Mouse (Mus musculus): ENCODE results near the gene Efcab12. TPM values are rescaled to one million over a fixed set of nuclear protein-coding genes. Genes with fewer than 3 reads are reported as not detected.
A peak's percentile ranks its signal among the peaks of the same experiment; 100 is the strongest.
"Not testable (repeated sequence)": the region's sequence is repeated elsewhere in the genome, so short reads cannot be mapped to it uniquely, and the experiment has no call there.

Gene Efcab12
- polyA plus RNA-seq (2014; fragmentation: Nextera tagmentation; extraction: Ambion mirVana), result 0.50 and 0.63 TPM in 2 replicates

- 2% methylated on average over 19 of the region's 19 CpGs for WGBS (ENCODE audit: insufficient replicate concordance)
- Histone ChIP-seq H3K27ac (ENCODE audit: low read depth, low read length) (no peak within 1 kb of the TSS), H3K4me1 (ENCODE audit: control insufficient read depth, insufficient read depth, low read length) (no peaks in the 10 kb centered on the region; the same call in 1 of the 2 replicates), H3K4me3 (ENCODE audit: low read depth, low read length) (peak within 1 kb of the TSS; percentile 45), H3K9me3 (replicated peaks; ENCODE audit: control insufficient read depth, low read length) (no peaks in the 10 kb centered on the region), H3K27me3 (ENCODE audit: control insufficient read depth, insufficient read depth, low read length) (no peaks in the 10 kb centered on the region), H3K36me3 (ENCODE audit: control insufficient read depth, insufficient read depth, low read length) (peaks cover 2% of the 10 kb centered on the region; the same call in 1 of the 2 replicates), H3K4me2 (peak within 1 kb of the TSS; percentile 91), H3K9ac (ENCODE audit: low read depth, low read length) (peak within 1 kb of the TSS; percentile 39)
- ATAC-seq (replicated peaks; ENCODE audit: insufficient number of reproducible peaks, low FRiP score, low TSS enrichment), result peak; percentile 78
Observed at GRCm38 (mm10) chr6:115838161-115838597, at the start of gene Efcab12. Gene Efcab12, minus strand, starts transcription at chr6:115838412.

GRCm38 (mm10) chr6:115886894-115887293 lies 48.7 kb upstream of the Efcab12 start:
- no peak overlapping the region for H3K4me2 ChIP-seq
- no peak overlapping the region for H3K9ac ChIP-seq (ENCODE audit: low read depth, low read length)
- 57% methylated on average over 4 of the region's 4 CpGs for WGBS (ENCODE audit: insufficient replicate concordance)
- no peak overlapping the region for H3K4me3 ChIP-seq (ENCODE audit: low read depth, low read length)
- no peak for ATAC-seq (replicated peaks; ENCODE audit: insufficient number of reproducible peaks, low FRiP score, low TSS enrichment)
- H3K4me1 ChIP-seq (ENCODE audit: control insufficient read depth, insufficient read depth, low read length), result peaks cover 13% of the 10 kb centered on the region
- H3K27me3 ChIP-seq (ENCODE audit: control insufficient read depth, insufficient read depth, low read length), result no peaks in the 10 kb centered on the region
- peaks cover 17% of the 10 kb centered on the region for H3K36me3 ChIP-seq (ENCODE audit: control insufficient read depth, insufficient read depth, low read length)
- H3K27ac ChIP-seq (ENCODE audit: low read depth, low read length), result no peak overlapping the region
- no peaks in the 10 kb centered on the region; the same call in 1 of the 2 replicates for H3K9me3 ChIP-seq (replicated peaks; ENCODE audit: control insufficient read depth, low read length)

DNA sequence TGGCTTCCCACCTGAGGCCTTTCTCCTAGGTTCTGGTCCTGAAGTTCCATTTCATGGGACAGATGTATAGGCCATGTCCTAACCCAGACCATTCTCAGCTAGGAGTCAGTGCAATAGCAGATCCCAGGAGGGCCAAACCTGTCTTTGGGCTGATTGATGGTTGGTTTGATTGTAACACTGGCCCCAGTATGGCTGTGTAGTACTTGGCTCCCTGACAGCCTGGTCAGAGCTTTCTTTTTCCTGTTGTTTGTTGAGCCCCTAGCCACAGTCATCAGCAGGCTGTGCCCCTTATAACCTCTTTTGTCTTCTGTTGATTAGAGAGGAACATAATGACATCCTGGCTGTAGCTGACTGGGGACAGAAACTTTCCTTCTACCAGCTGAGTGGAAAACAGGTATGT lies 45.8 kb upstream of the Efcab12 start:
- no peaks in the 10 kb centered on the region for H3K27me3 ChIP-seq (ENCODE audit: control insufficient read depth, insufficient read depth, low read length)

GRCm38 (mm10) chr6:115880751-115881150 lies 42.5 kb upstream of the Efcab12 start:
- peaks cover 4% of the 10 kb centered on the region for H3K4me1 ChIP-seq (ENCODE audit: control insufficient read depth, insufficient read depth, low read length)
- 59% methylated on average over 8 of the region's 8 CpGs for WGBS (ENCODE audit: insufficient replicate concordance)
- peak; percentile 62; the same call in 1 of the 2 replicates for ATAC-seq (replicated peaks; ENCODE audit: insufficient number of reproducible peaks, low FRiP score, low TSS enrichment)
- H3K9ac ChIP-seq (ENCODE audit: low read depth, low read length), result no peak overlapping the region
- H3K4me3 ChIP-seq (ENCODE audit: low read depth, low read length), result no peak overlapping the region
- H3K27ac ChIP-seq (ENCODE audit: low read depth, low read length), result peak overlapping the region; percentile 51
- H3K9me3 ChIP-seq (replicated peaks; ENCODE audit: control insufficient read depth, low read length), result no peaks in the 10 kb centered on the region
- no peaks in the 10 kb centered on the region; the same call in 1 of the 2 replicates for H3K36me3 ChIP-seq (ENCODE audit: control insufficient read depth, insufficient read depth, low read length)
- no peaks in the 10 kb centered on the region for H3K27me3 ChIP-seq (ENCODE audit: control insufficient read depth, insufficient read depth, low read length)
- H3K4me2 ChIP-seq, result no peak overlapping the region

More for the DNA sequence above, 45.8 kb upstream of the Efcab12 start:
- H3K27ac ChIP-seq (ENCODE audit: low read depth, low read length), result peak overlapping the region; percentile 57; the same call in 1 of the 2 replicates
- peaks cover 17% of the 10 kb centered on the region for H3K36me3 ChIP-seq (ENCODE audit: control insufficient read depth, insufficient read depth, low read length)
- no peak overlapping the region for H3K9ac ChIP-seq (ENCODE audit: low read depth, low read length)
- no peaks in the 10 kb centered on the region; the same call in 1 of the 2 replicates for H3K9me3 ChIP-seq (replicated peaks; ENCODE audit: control insufficient read depth, low read length)
- no peaks in the 10 kb centered on the region; the same call in none of the 2 replicates for H3K4me1 ChIP-seq (ENCODE audit: control insufficient read depth, insufficient read depth, low read length)
- H3K4me3 ChIP-seq (ENCODE audit: low read depth, low read length), result no peak overlapping the region
- no peak for ATAC-seq (replicated peaks; ENCODE audit: insufficient number of reproducible peaks, low FRiP score, low TSS enrichment)
- no peak overlapping the region for H3K4me2 ChIP-seq

GRCm38 (mm10) chr6:115879736-115880135 lies 41.5 kb upstream of the Efcab12 start:
- peak overlapping the region; percentile 51 for H3K27ac ChIP-seq (ENCODE audit: low read depth, low read length)
- H3K9me3 ChIP-seq (replicated peaks; ENCODE audit: control insufficient read depth, low read length), result no peaks in the 10 kb centered on the region
- H3K27me3 ChIP-seq (ENCODE audit: control insufficient read depth, insufficient read depth, low read length), result no peaks in the 10 kb centered on the region
- no peak overlapping the region for H3K4me2 ChIP-seq
- no peak for ATAC-seq (replicated peaks; ENCODE audit: insufficient number of reproducible peaks, low FRiP score, low TSS enrichment)
- peaks cover 4% of the 10 kb centered on the region for H3K4me1 ChIP-seq (ENCODE audit: control insufficient read depth, insufficient read depth, low read length)
- no peak overlapping the region for H3K9ac ChIP-seq (ENCODE audit: low read depth, low read length)
- 78% methylated on average over 6 of the region's 6 CpGs for WGBS (ENCODE audit: insufficient replicate concordance)
- H3K36me3 ChIP-seq (ENCODE audit: control insufficient read depth, insufficient read depth, low read length), result no peaks in the 10 kb centered on the region
- no peak overlapping the region for H3K4me3 ChIP-seq (ENCODE audit: low read depth, low read length)

DNA sequence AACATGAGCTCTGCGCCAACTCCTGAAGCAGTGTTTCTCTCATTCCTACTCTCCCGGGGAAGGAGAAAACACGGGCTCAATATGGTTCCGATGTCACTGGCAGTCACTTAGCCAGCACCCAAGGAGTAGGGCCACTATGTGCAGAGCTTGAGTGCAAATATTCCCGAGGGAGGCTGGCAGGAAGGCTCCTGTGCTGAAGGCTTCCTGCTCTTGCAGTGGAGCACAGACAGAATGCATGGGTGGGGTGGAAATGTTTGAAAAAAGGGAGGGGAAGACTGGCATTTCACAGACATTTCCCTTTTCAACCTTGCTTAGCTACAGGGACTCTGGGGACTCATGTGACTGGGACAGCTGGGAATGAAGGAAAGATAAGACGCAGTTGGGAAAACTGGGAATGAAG lies 40.5 kb upstream of the Efcab12 start:
- no peaks in the 10 kb centered on the region for H3K36me3 ChIP-seq (ENCODE audit: control insufficient read depth, insufficient read depth, low read length)
- peak overlapping the region; percentile 16; the same call in 1 of the 2 replicates for H3K27ac ChIP-seq (ENCODE audit: low read depth, low read length)
- no peak overlapping the region for H3K9ac ChIP-seq (ENCODE audit: low read depth, low read length)
- no peaks in the 10 kb centered on the region for H3K27me3 ChIP-seq (ENCODE audit: control insufficient read depth, insufficient read depth, low read length)
- no peak overlapping the region for H3K4me2 ChIP-seq
- 52% methylated on average over 6 of the region's 6 CpGs for WGBS (ENCODE audit: insufficient replicate concordance)
- no peak overlapping the region for H3K4me3 ChIP-seq (ENCODE audit: low read depth, low read length)
- H3K9me3 ChIP-seq (replicated peaks; ENCODE audit: control insufficient read depth, low read length), result no peaks in the 10 kb centered on the region
- no peak for ATAC-seq (replicated peaks; ENCODE audit: insufficient number of reproducible peaks, low FRiP score, low TSS enrichment)
- peaks cover 4% of the 10 kb centered on the region for H3K4me1 ChIP-seq (ENCODE audit: control insufficient read depth, insufficient read depth, low read length)

DNA sequence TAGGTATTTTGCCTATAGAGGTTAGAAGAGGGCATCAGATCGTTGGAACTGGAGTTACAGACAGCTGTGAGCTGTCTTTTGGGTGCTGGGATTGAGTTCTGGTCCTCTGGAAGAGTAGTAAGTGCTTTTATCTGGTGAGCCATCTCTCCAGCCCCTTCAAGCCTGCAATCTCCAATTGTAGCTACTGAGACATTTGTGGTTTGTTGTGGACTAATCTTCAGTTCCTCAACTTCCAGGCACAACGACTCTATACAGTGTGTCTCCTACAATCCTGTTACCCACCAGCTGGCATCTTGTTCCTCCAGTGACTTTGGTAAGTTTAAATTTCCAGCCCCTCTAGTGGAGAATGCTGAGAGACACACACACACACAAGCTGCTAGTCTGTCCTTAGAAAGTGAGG lies 39.0 kb upstream of the Efcab12 start:
- Histone ChIP-seq H3K36me3 (ENCODE audit: control insufficient read depth, insufficient read depth, low read length) (no peaks in the 10 kb centered on the region), H3K4me2 (no peak overlapping the region), H3K27me3 (ENCODE audit: control insufficient read depth, insufficient read depth, low read length) (no peaks in the 10 kb centered on the region), H3K9me3 (replicated peaks; ENCODE audit: control insufficient read depth, low read length) (no peaks in the 10 kb centered on the region), H3K4me1 (ENCODE audit: control insufficient read depth, insufficient read depth, low read length) (peaks cover 4% of the 10 kb centered on the region), H3K27ac (ENCODE audit: low read depth, low read length) (no peak overlapping the region), H3K4me3 (ENCODE audit: low read depth, low read length) (no peak overlapping the region), H3K9ac (ENCODE audit: low read depth, low read length) (no peak overlapping the region)
- 76% methylated on average over 2 of the region's 2 CpGs for WGBS (ENCODE audit: insufficient replicate concordance)
- no peak for ATAC-seq (replicated peaks; ENCODE audit: insufficient number of reproducible peaks, low FRiP score, low TSS enrichment)

DNA sequence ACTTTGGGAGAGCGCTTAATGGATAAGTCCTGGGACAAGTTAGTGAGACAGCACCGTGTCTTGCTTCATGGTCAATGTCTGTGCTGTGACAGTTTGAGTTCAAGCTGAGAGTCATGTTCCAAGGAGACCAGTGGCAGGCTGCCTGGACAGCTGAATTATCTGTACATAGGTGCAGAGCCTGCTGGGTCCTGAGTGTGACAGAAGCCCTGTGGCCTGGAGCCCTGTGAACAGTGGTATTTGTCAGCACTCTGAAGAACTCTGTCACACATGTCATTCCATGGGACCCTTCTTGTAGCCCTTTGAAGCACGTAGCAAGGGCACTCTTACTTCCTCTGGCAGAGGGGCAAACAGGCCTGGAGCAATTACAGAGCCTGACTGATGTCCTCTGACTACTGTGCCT lies 33.1 kb upstream of the Efcab12 start:
- not testable (repeated sequence) for ATAC-seq (replicated peaks; ENCODE audit: insufficient number of reproducible peaks, low FRiP score, low TSS enrichment); H3K27me3 ChIP-seq (ENCODE audit: control insufficient read depth, insufficient read depth, low read length); H3K4me1 ChIP-seq (ENCODE audit: control insufficient read depth, insufficient read depth, low read length); H3K36me3 ChIP-seq (ENCODE audit: control insufficient read depth, insufficient read depth, low read length); H3K9me3 ChIP-seq (replicated peaks; ENCODE audit: control insufficient read depth, low read length); H3K9ac ChIP-seq (ENCODE audit: low read depth, low read length); H3K4me3 ChIP-seq (ENCODE audit: low read depth, low read length); H3K4me2 ChIP-seq; H3K27ac ChIP-seq (ENCODE audit: low read depth, low read length)
- no CpG with 5 or more reads among the region's 3 CpGs for WGBS (ENCODE audit: insufficient replicate concordance)

DNA sequence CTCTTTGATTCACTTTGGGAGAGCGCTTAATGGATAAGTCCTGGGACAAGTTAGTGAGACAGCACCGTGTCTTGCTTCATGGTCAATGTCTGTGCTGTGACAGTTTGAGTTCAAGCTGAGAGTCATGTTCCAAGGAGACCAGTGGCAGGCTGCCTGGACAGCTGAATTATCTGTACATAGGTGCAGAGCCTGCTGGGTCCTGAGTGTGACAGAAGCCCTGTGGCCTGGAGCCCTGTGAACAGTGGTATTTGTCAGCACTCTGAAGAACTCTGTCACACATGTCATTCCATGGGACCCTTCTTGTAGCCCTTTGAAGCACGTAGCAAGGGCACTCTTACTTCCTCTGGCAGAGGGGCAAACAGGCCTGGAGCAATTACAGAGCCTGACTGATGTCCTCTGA lies 28.9 kb upstream of the Efcab12 start:
- not testable (repeated sequence) for H3K36me3 ChIP-seq (ENCODE audit: control insufficient read depth, insufficient read depth, low read length); H3K27me3 ChIP-seq (ENCODE audit: control insufficient read depth, insufficient read depth, low read length); H3K4me3 ChIP-seq (ENCODE audit: low read depth, low read length); H3K4me2 ChIP-seq; H3K27ac ChIP-seq (ENCODE audit: low read depth, low read length); H3K9ac ChIP-seq (ENCODE audit: low read depth, low read length); H3K9me3 ChIP-seq (replicated peaks; ENCODE audit: control insufficient read depth, low read length); H3K4me1 ChIP-seq (ENCODE audit: control insufficient read depth, insufficient read depth, low read length); ATAC-seq (replicated peaks; ENCODE audit: insufficient number of reproducible peaks, low FRiP score, low TSS enrichment)
- no CpG with 5 or more reads among the region's 3 CpGs for WGBS (ENCODE audit: insufficient replicate concordance)

Data from heart, embryonic 11.5 days (tissue).